Mouse (Mus musculus): Measurements from ENCODE around the gene Gstm1. TPM values are rescaled to one million over a fixed set of nuclear protein-coding genes. Genes with fewer than 3 reads are reported as not detected.
"Not testable (repeated sequence)": the region's sequence is repeated elsewhere in the genome, so short reads cannot be mapped to it uniquely, and the experiment has no call there.

Gstm1 gene
- polyA plus RNA-seq, 1 experiment from 2014 or later = 83.0 TPM

DNA sequence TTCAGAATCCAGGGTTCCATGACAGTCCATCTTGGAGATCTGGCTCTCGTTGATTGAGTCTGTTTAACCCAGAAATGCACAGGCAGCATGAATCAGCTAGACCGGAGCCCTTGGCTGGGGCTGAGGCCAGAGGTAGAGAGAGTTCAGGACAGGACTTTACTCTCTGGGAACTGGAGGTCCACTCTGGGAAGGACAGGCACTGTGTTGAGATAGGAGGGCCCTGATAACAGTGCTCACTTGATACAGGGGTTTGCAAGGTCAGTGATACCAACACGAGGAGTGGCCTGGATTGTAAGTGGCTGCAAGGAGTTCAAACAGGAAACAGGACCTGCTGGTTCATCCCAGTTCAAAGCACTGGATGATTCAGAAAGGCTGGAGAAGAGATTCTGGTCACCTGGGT, 40.1 kb downstream of the Gstm1 start:
- Histone ChIP-seq H3K9ac (ENCODE audit: low read length) (no peak overlapping the region), H3K4me1 (replicated peaks; ENCODE audit: control insufficient read depth, insufficient read depth, low read length) (no peaks in the 10 kb centered on the region), H3K36me3 (ENCODE audit: control insufficient read depth, insufficient read depth, low read length) (no peaks in the 10 kb centered on the region), H3K9me3 (ENCODE audit: control insufficient read depth, low read length) (no peaks in the 10 kb centered on the region), H3K27me3 (ENCODE audit: control insufficient read depth, insufficient read depth, low read depth, low read length) (no peaks in the 10 kb centered on the region), H3K4me3 (ENCODE audit: low read length) (no peak overlapping the region), H3K4me2 (ENCODE audit: low read depth, low read length) (no peak overlapping the region), H3K27ac (ENCODE audit: low read length) (no peak overlapping the region)
- 63% methylated on average over 3 of the region's 3 CpGs for WGBS
- no peak for ATAC-seq (ENCODE audit: low read depth)

GRCm38 (mm10) chr3:107974237-107974636, 43.5 kb downstream of the Gstm1 start:
- 89% methylated on average over 1 of the region's 1 CpGs for WGBS
- Histone ChIP-seq H3K4me1 (replicated peaks; ENCODE audit: control insufficient read depth, insufficient read depth, low read length) (no peaks in the 10 kb centered on the region), H3K4me3 (ENCODE audit: low read length) (no peak overlapping the region), H3K9ac (ENCODE audit: low read length) (no peak overlapping the region), H3K4me2 (ENCODE audit: low read depth, low read length) (no peak overlapping the region), H3K36me3 (ENCODE audit: control insufficient read depth, insufficient read depth, low read length) (no peaks in the 10 kb centered on the region), H3K27ac (ENCODE audit: low read length) (no peak overlapping the region), H3K9me3 (ENCODE audit: control insufficient read depth, low read length) (no peaks in the 10 kb centered on the region), H3K27me3 (ENCODE audit: control insufficient read depth, insufficient read depth, low read depth, low read length) (no peaks in the 10 kb centered on the region; the same call in 1 of the 2 replicates)
- ATAC-seq (ENCODE audit: low read depth) = no peak

DNA sequence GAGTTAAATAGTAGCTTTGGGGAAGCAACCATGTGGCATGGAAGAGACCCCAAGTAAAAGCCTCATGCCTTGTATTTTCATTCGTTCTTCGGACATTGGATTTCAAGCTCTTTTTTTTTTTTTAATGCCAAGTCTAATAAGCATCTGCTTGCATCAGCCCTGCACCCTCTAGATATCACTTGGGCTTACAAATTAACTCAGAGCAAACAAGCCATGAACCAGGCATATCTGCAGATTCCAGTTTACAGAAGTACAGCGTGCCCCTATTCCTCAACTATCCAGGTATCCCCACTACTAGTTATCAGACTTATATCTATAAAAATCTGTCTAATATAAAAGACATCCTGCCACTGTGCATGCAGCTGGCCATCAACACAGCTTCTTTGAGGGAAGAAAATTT, 45.7 kb downstream of the Gstm1 start:
- 67% methylated on average over 3 of the region's 3 CpGs for WGBS
- Histone ChIP-seq H3K4me3 (ENCODE audit: low read length) (no peak overlapping the region), H3K4me1 (replicated peaks; ENCODE audit: control insufficient read depth, insufficient read depth, low read length) (no peaks in the 10 kb centered on the region), H3K9me3 (ENCODE audit: control insufficient read depth, low read length) (no peaks in the 10 kb centered on the region), H3K27ac (ENCODE audit: low read length) (no peak overlapping the region), H3K9ac (ENCODE audit: low read length) (no peak overlapping the region), H3K27me3 (ENCODE audit: control insufficient read depth, insufficient read depth, low read depth, low read length) (no peaks in the 10 kb centered on the region; the same call in 1 of the 2 replicates), H3K36me3 (ENCODE audit: control insufficient read depth, insufficient read depth, low read length) (no peaks in the 10 kb centered on the region), H3K4me2 (ENCODE audit: low read depth, low read length) (no peak overlapping the region)
- no peak for ATAC-seq (ENCODE audit: low read depth)

GRCm38 (mm10) chr3:107971101-107971500, 46.7 kb downstream of the Gstm1 start:
- H3K27me3 ChIP-seq (ENCODE audit: control insufficient read depth, insufficient read depth, low read depth, low read length); H3K4me2 ChIP-seq (ENCODE audit: low read depth, low read length); H3K9me3 ChIP-seq (ENCODE audit: control insufficient read depth, low read length); H3K27ac ChIP-seq (ENCODE audit: low read length); H3K36me3 ChIP-seq (ENCODE audit: control insufficient read depth, insufficient read depth, low read length); H3K4me1 ChIP-seq (replicated peaks; ENCODE audit: control insufficient read depth, insufficient read depth, low read length); H3K4me3 ChIP-seq (ENCODE audit: low read length); H3K9ac ChIP-seq (ENCODE audit: low read length); ATAC-seq (ENCODE audit: low read depth): not testable (repeated sequence)
- WGBS = 47% methylated on average over 3 of the region's 3 CpGs

- no peak within 1 kb of the TSS for H3K27ac ChIP-seq (ENCODE audit: low read length)
- no peaks in the 10 kb centered on the region; the same call in 1 of the 2 replicates for H3K4me1 ChIP-seq (replicated peaks; ENCODE audit: control insufficient read depth, insufficient read depth, low read length)
- H3K9me3 ChIP-seq (ENCODE audit: control insufficient read depth, low read length) = no peaks in the 10 kb centered on the region
- no peak within 1 kb of the TSS for H3K4me2 ChIP-seq (ENCODE audit: low read depth, low read length)
- H3K9ac ChIP-seq (ENCODE audit: low read length) = no peak within 1 kb of the TSS
- no peaks in the 10 kb centered on the region; the same call in 1 of the 2 replicates for H3K27me3 ChIP-seq (ENCODE audit: control insufficient read depth, insufficient read depth, low read depth, low read length)
- no peak for ATAC-seq (ENCODE audit: low read depth)
- H3K36me3 ChIP-seq (ENCODE audit: control insufficient read depth, insufficient read depth, low read length) = no peaks in the 10 kb centered on the region
- 27% methylated on average over 13 of the region's 13 CpGs for WGBS
- H3K4me3 ChIP-seq (ENCODE audit: low read length) = no peak within 1 kb of the TSS
These were observed 48.9 kb downstream of the Gstm1 start, which contains the start of gene Gstm3 for GRCm38 (mm10) chr3:107968724-107969395. Gstm3 (minus strand) TSS chr3:107969283.

GRCm38 (mm10) chr3:107966631-107967030, 51.1 kb downstream of the Gstm1 start:
- Histone ChIP-seq H3K9ac (ENCODE audit: low read length) (no peak overlapping the region), H3K4me2 (ENCODE audit: low read depth, low read length) (no peak overlapping the region), H3K27me3 (ENCODE audit: control insufficient read depth, insufficient read depth, low read depth, low read length) (no peaks in the 10 kb centered on the region; the same call in 1 of the 2 replicates), H3K36me3 (ENCODE audit: control insufficient read depth, insufficient read depth, low read length) (no peaks in the 10 kb centered on the region), H3K27ac (ENCODE audit: low read length) (no peak overlapping the region), H3K4me1 (replicated peaks; ENCODE audit: control insufficient read depth, insufficient read depth, low read length) (no peaks in the 10 kb centered on the region; the same call in 1 of the 2 replicates), H3K4me3 (ENCODE audit: low read length) (no peak overlapping the region), H3K9me3 (ENCODE audit: control insufficient read depth, low read length) (no peaks in the 10 kb centered on the region)
- ATAC-seq (ENCODE audit: low read depth) = no peak
- 83% methylated on average over 5 of the region's 5 CpGs for WGBS

- WGBS = 55% methylated on average over 1 of the region's 1 CpGs
- Histone ChIP-seq H3K4me1 (replicated peaks; ENCODE audit: control insufficient read depth, insufficient read depth, low read length) (no peaks in the 10 kb centered on the region; the same call in 1 of the 2 replicates), H3K9ac (ENCODE audit: low read length) (no peak overlapping the region), H3K27ac (ENCODE audit: low read length) (no peak overlapping the region), H3K36me3 (ENCODE audit: control insufficient read depth, insufficient read depth, low read length) (no peaks in the 10 kb centered on the region), H3K4me2 (ENCODE audit: low read depth, low read length) (no peak overlapping the region), H3K4me3 (ENCODE audit: low read length) (no peak overlapping the region), H3K27me3 (ENCODE audit: control insufficient read depth, insufficient read depth, low read depth, low read length) (no peaks in the 10 kb centered on the region; the same call in 1 of the 2 replicates), H3K9me3 (ENCODE audit: control insufficient read depth, low read length) (no peaks in the 10 kb centered on the region)
- ATAC-seq (ENCODE audit: low read depth) = no peak
These were observed 52.2 kb downstream of the Gstm1 start for GRCm38 (mm10) chr3:107965592-107965991.

GRCm38 (mm10) chr3:107964656-107965308, 53.0 kb downstream of the Gstm1 start:
- H3K4me3 ChIP-seq (ENCODE audit: low read length) = no peak overlapping the region
- no peaks in the 10 kb centered on the region for H3K36me3 ChIP-seq (ENCODE audit: control insufficient read depth, insufficient read depth, low read length)
- H3K27me3 ChIP-seq (ENCODE audit: control insufficient read depth, insufficient read depth, low read depth, low read length) = no peaks in the 10 kb centered on the region; the same call in 1 of the 2 replicates
- no peak overlapping the region for H3K27ac ChIP-seq (ENCODE audit: low read length)
- H3K4me1 ChIP-seq (replicated peaks; ENCODE audit: control insufficient read depth, insufficient read depth, low read length) = no peaks in the 10 kb centered on the region; the same call in 1 of the 2 replicates
- H3K9me3 ChIP-seq (ENCODE audit: control insufficient read depth, low read length) = no peaks in the 10 kb centered on the region
- no peak overlapping the region for H3K4me2 ChIP-seq (ENCODE audit: low read depth, low read length)
- WGBS = 46% methylated on average over 5 of the region's 5 CpGs
- ATAC-seq (ENCODE audit: low read depth) = no peak
- no peak overlapping the region for H3K9ac ChIP-seq (ENCODE audit: low read length)

GRCm38 (mm10) chr3:107964026-107964425, 53.7 kb downstream of the Gstm1 start:
- no peak overlapping the region for H3K4me3 ChIP-seq (ENCODE audit: low read length)
- H3K4me2 ChIP-seq (ENCODE audit: low read depth, low read length) = no peak overlapping the region
- H3K9me3 ChIP-seq (ENCODE audit: control insufficient read depth, low read length) = no peaks in the 10 kb centered on the region
- no peaks in the 10 kb centered on the region for H3K36me3 ChIP-seq (ENCODE audit: control insufficient read depth, insufficient read depth, low read length)
- ATAC-seq (ENCODE audit: low read depth) = no peak
- no peaks in the 10 kb centered on the region; the same call in 1 of the 2 replicates for H3K4me1 ChIP-seq (replicated peaks; ENCODE audit: control insufficient read depth, insufficient read depth, low read length)
- no peak overlapping the region for H3K9ac ChIP-seq (ENCODE audit: low read length)
- H3K27ac ChIP-seq (ENCODE audit: low read length) = no peak overlapping the region
- H3K27me3 ChIP-seq (ENCODE audit: control insufficient read depth, insufficient read depth, low read depth, low read length) = no peaks in the 10 kb centered on the region
- 79% methylated on average over 4 of the region's 4 CpGs for WGBS

All from lung, embryonic 16.5 days (tissue).